Mouse (Mus musculus) MEL (cell line): ENCODE measurements around the gene Carm1. TPM values are rescaled to one million over a fixed set of nuclear protein-coding genes. Genes with fewer than 3 reads are reported as not detected.

Source experiments
- DNase-seq: peaks from one replicate; pipeline ENCODE4 v3.0.0; 2011; ENCODE audit warnings: low read depth, low spot score
- H3K27ac ChIP-seq: 2 replicates; pipeline ENCODE4 v1.5.1; 2012; ENCODE audit warnings: low read depth, mild to moderate bottlenecking, control low read depth, low read length, moderate library complexity; ENCODE audit not compliant: control insufficient read depth
- H3K27me3 ChIP-seq, 2 experiments: fragments of 150-350 bp in 1 of 2; sonication (generic) in 1 of 2; 2 replicates each; pipeline ENCODE4 v1.6.1; 2012; ENCODE audit warnings: low read length in 2 of 2, mild to moderate bottlenecking in 2 of 2, improper control_type of control experiment in 1 of 2, moderate library complexity in 1 of 2; ENCODE audit not compliant: insufficient read depth in 2 of 2, control insufficient read depth in 1 of 2
- H3K36me3 ChIP-seq, 2 experiments: 2 replicates each; pipeline ENCODE4 v1.6.1; 2012 to 2014; ENCODE audit warnings: low read length in 2 of 2, improper control_type of control experiment in 1 of 2, inconsistent platforms in 1 of 2, mild to moderate bottlenecking in 1 of 2; ENCODE audit not compliant: insufficient read depth in 2 of 2, control insufficient read depth in 1 of 2
- H3K4me1 ChIP-seq, 2 experiments: fragments of 150-350 bp in 1 of 2; sonication (generic) in 1 of 2; 2 replicates each; pipeline ENCODE4 v1.6.1; 2012; ENCODE audit warnings: low read length in 2 of 2, improper control_type of control experiment in 1 of 2, mild to moderate bottlenecking in 1 of 2; ENCODE audit not compliant: insufficient read depth in 2 of 2, control insufficient read depth in 1 of 2
- H3K4me3 ChIP-seq, 2 experiments: fragments of 150-350 bp in 1 of 2; sonication (generic) in 1 of 2; 2 replicates each; pipeline ENCODE4 v1.5.1; 2012; ENCODE audit warnings: low read depth in 2 of 2, low read length in 2 of 2, mild to moderate bottlenecking in 2 of 2, moderate library complexity in 2 of 2, control low read depth in 1 of 2, improper control_type of control experiment in 1 of 2; ENCODE audit not compliant: control insufficient read depth in 1 of 2, insufficient read depth in 1 of 2
- H3K79me2 ChIP-seq: 2 replicates; pipeline ENCODE4 v1.6.1; 2012; ENCODE audit warnings: mild to moderate bottlenecking, low read length, moderate library complexity; ENCODE audit not compliant: control insufficient read depth, poor library complexity, insufficient read depth
- H3K9ac ChIP-seq: 2 replicates; pipeline ENCODE4 v1.6.1; 2012; ENCODE audit warnings: low read depth, mild to moderate bottlenecking, control low read depth, low read length, moderate library complexity; ENCODE audit not compliant: control insufficient read depth, poor library complexity, severe bottlenecking
- H3K9me3 ChIP-seq: fragments of 150-350 bp; sonication (generic); replicated peaks from 2 replicates; pipeline ENCODE4 v1.6.1; 2012; ENCODE audit warnings: mild to moderate bottlenecking, low read length, improper control_type of control experiment, moderate library complexity; ENCODE audit not compliant: insufficient read depth
- CHD2 ChIP-seq: IDR thresholded peaks from 2 replicates; pipeline ENCODE4 v1.6.1; 2011; ENCODE audit warnings: low read length, improper control_type of control experiment
- E2F4 ChIP-seq: IDR thresholded peaks from 2 replicates; pipeline ENCODE4 v1.6.1; 2011; ENCODE audit warnings: low read depth, low read length, improper control_type of control experiment, borderline replicate concordance
- ELF1 ChIP-seq: IDR thresholded peaks from 2 replicates; pipeline ENCODE4 v1.6.1; 2014; ENCODE audit warnings: low read depth, mild to moderate bottlenecking, inconsistent platforms, low read length, improper control_type of control experiment, moderate library complexity
- EP300 ChIP-seq, 2 experiments: IDR thresholded peaks; 2 replicates each; pipeline ENCODE4 v1.6.1; 2011; ENCODE audit warnings: improper control_type of control experiment in 2 of 2, low read length in 2 of 2, low read depth in 1 of 2, mild to moderate bottlenecking in 1 of 2
- ETS1 ChIP-seq: IDR thresholded peaks from 2 replicates; pipeline ENCODE4 v1.6.1; 2012; ENCODE audit warnings: low read depth, mild to moderate bottlenecking, inconsistent platforms, low read length, improper control_type of control experiment, moderate library complexity
- HCFC1 ChIP-seq: IDR thresholded peaks from 2 replicates; pipeline ENCODE4 v1.6.1; 2012; ENCODE audit warnings: low read depth, mild to moderate bottlenecking, inconsistent platforms, low read length, improper control_type of control experiment, moderate library complexity
- JUND ChIP-seq: IDR thresholded peaks from 2 replicates; pipeline ENCODE4 v1.6.1; 2011; ENCODE audit warnings: low read depth, mild to moderate bottlenecking, improper control_type of control experiment, low read length
- MAX ChIP-seq: IDR thresholded peaks from 2 replicates; pipeline ENCODE4 v1.6.1; 2011; ENCODE audit warnings: low read length, improper control_type of control experiment
- MAZ ChIP-seq: IDR thresholded peaks from 2 replicates; pipeline ENCODE4 v1.6.1; 2012; ENCODE audit warnings: low read depth, mild to moderate bottlenecking, inconsistent platforms, low read length, improper control_type of control experiment
- MEF2A ChIP-seq: IDR thresholded peaks from 2 replicates; pipeline ENCODE4 v1.6.1; 2014; ENCODE audit warnings: low read depth, mild to moderate bottlenecking, inconsistent platforms, low read length, improper control_type of control experiment; ENCODE audit not compliant: poor library complexity, insufficient replicate concordance, severe bottlenecking; ENCODE audit errors: extremely low read depth
- MXI1 ChIP-seq: IDR thresholded peaks from 2 replicates; pipeline ENCODE4 v1.6.1; 2011; ENCODE audit warnings: mild to moderate bottlenecking, low read depth, low read length, improper control_type of control experiment
- MYB ChIP-seq: IDR thresholded peaks from 2 replicates; pipeline ENCODE4 v1.6.1; 2011; ENCODE audit warnings: mild to moderate bottlenecking, low read depth, low read length, improper control_type of control experiment
- MYC ChIP-seq: IDR thresholded peaks from 2 replicates; pipeline ENCODE4 v1.6.1; 2011; ENCODE audit warnings: low read depth, mild to moderate bottlenecking, low read length, improper control_type of control experiment, moderate library complexity
- NELFE ChIP-seq: IDR thresholded peaks from 2 replicates; pipeline ENCODE4 v1.6.1; 2011; ENCODE audit warnings: low read depth, low read length, improper control_type of control experiment
- NRF1 ChIP-seq: IDR thresholded peaks from 2 replicates; pipeline ENCODE4 v1.6.1; 2014; ENCODE audit warnings: low read depth, mild to moderate bottlenecking, inconsistent platforms, low read length, improper control_type of control experiment, moderate library complexity; ENCODE audit not compliant: poor library complexity, insufficient read depth, severe bottlenecking
- POLR2A ChIP-seq, 2 experiments: IDR thresholded peaks; 2 replicates each; pipeline ENCODE4 v1.6.1; 2011 to 2012; ENCODE audit warnings: low read length in 2 of 2, mild to moderate bottlenecking in 2 of 2, control low read depth in 1 of 2, improper control_type of control experiment in 1 of 2, low read depth in 1 of 2, moderate library complexity in 1 of 2; ENCODE audit not compliant: control insufficient read depth in 1 of 2, insufficient read depth in 1 of 2, poor library complexity in 1 of 2
- POLR2AphosphoS2 ChIP-seq: IDR thresholded peaks from 2 replicates; pipeline ENCODE4 v1.6.1; 2011; ENCODE audit warnings: low read length, improper control_type of control experiment
- POLR2AphosphoS5 ChIP-seq: IDR thresholded peaks from 2 replicates; pipeline ENCODE4 v1.6.1; 2012; ENCODE audit warnings: low read depth, borderline replicate concordance, mild to moderate bottlenecking, inconsistent platforms, low read length, moderate library complexity, mixed read lengths
- RAD21 ChIP-seq: IDR thresholded peaks from 2 replicates; pipeline ENCODE4 v1.6.1; 2011; ENCODE audit warnings: mild to moderate bottlenecking, low read depth, low read length, improper control_type of control experiment
- SMC3 ChIP-seq: IDR thresholded peaks from 2 replicates; pipeline ENCODE4 v1.6.1; 2011; ENCODE audit warnings: low read depth, low read length, improper control_type of control experiment
- TAL1 ChIP-seq: IDR thresholded peaks from 2 replicates; pipeline ENCODE4 v1.6.1; 2012; ENCODE audit warnings: mild to moderate bottlenecking, inconsistent platforms, low read length, moderate library complexity, mixed read lengths
- TBP ChIP-seq: IDR thresholded peaks from 2 replicates; pipeline ENCODE4 v1.8.0; 2011; ENCODE audit warnings: low read depth, low read length, improper control_type of control experiment
- TCF12 ChIP-seq: IDR thresholded peaks from 2 replicates; pipeline ENCODE4 v1.6.1; 2014; ENCODE audit warnings: low read depth, mild to moderate bottlenecking, inconsistent platforms, low read length, improper control_type of control experiment, moderate library complexity
- UBTF ChIP-seq: IDR thresholded peaks from 2 replicates; pipeline ENCODE4 v1.6.1; 2012; ENCODE audit warnings: low read depth, mild to moderate bottlenecking, inconsistent platforms, low read length, improper control_type of control experiment, moderate library complexity, borderline replicate concordance; ENCODE audit not compliant: insufficient read depth
- USF2 ChIP-seq, 2 experiments: IDR thresholded peaks; 2 replicates each; pipeline ENCODE4 v1.6.1; 2011 to 2012; ENCODE audit warnings: improper control_type of control experiment in 2 of 2, low read length in 2 of 2, borderline replicate concordance in 1 of 2, inconsistent platforms in 1 of 2, low read depth in 1 of 2, mild to moderate bottlenecking in 1 of 2; ENCODE audit not compliant: insufficient read depth in 1 of 2
- ZC3H11A ChIP-seq: IDR thresholded peaks from 2 replicates; pipeline ENCODE4 v1.6.1; 2012; ENCODE audit warnings: low read depth, mild to moderate bottlenecking, inconsistent platforms, low read length, improper control_type of control experiment
- ZKSCAN1 ChIP-seq: IDR thresholded peaks from 2 replicates; pipeline ENCODE4 v1.6.1; 2012; ENCODE audit warnings: low read depth, mild to moderate bottlenecking, inconsistent platforms, low read length, improper control_type of control experiment, moderate library complexity
- ZMIZ1 ChIP-seq: IDR thresholded peaks from 2 replicates; pipeline ENCODE4 v1.6.1; 2012; ENCODE audit warnings: low read depth, mild to moderate bottlenecking, inconsistent platforms, low read length, improper control_type of control experiment, moderate library complexity
- polyA plus RNA-seq, 2 experiments: library from polyadenylated mRNA; stranded (reverse) in 1 of 2; unstranded in 1 of 2; fragments of >175 nt in 1 of 2; fragments of >200 nt in 1 of 2; gene quantifications; 2 replicates each; pipeline versions ENCODE4 v1.2.1 to v1.2.4; 2012; ENCODE audit warnings: low replicate concordance in 2 of 2, low read depth in 1 of 2; ENCODE audit not compliant: insufficient read length in 2 of 2, insufficient read depth in 1 of 2, missing spikeins in 1 of 2
- total RNA-seq: library from RNA; depleted of rRNA; stranded (reverse); fragments of 300-350 nt; gene quantifications from 2 replicates; pipeline ENCODE4 v1.2.3, GENCODE M21; 2012

Carm1 gene
- total and polyA plus RNA-seq, 3 experiments = 121 to 423 (median 121) TPM

- TF ChIP-seq ELF1 = peak; percentile 33; the same call in 1 of the 2 replicates
- TF ChIP-seq HCFC1 = peak; percentile 77
- 0 out of 2 replicates have a peak, but pooled peaks have one; percentile 4 for TF ChIP-seq SMC3
- no peak for TF ChIP-seq E2F4
- TF ChIP-seq POLR2AphosphoS5 = no peak
- TF ChIP-seq MAZ = no peak
- no peak; the same call in 1 of the 2 replicates for TF ChIP-seq MYC
- no peak for TF ChIP-seq TAL1
- peak; percentile 69 for TF ChIP-seq NELFE
- no peak for TF ChIP-seq JUND
- TF ChIP-seq POLR2A (IDR thresholded peaks at IDR 0.05; ENCODE audit: control insufficient read depth in 1 of 2, insufficient read depth in 1 of 2, low read depth in 1 of 2, low read length in 2 of 2, poor library complexity in 1 of 2) = peak; percentile 26 to 61; a peak in 2 of 4 replicates
- no peak for TF ChIP-seq MYB
- peak; percentile 65 for TF ChIP-seq ETS1
- no peak for TF ChIP-seq UBTF
- peak; percentile 40; the same call in 1 of the 2 replicates for TF ChIP-seq TCF12
- peak; percentile 68; the same call in 1 of the 2 replicates for TF ChIP-seq MEF2A
Measured at GRCm38 (mm10) chr9:21545351-21545915, 1.3 kb upstream of the Carm1 start (continued).

DNA sequence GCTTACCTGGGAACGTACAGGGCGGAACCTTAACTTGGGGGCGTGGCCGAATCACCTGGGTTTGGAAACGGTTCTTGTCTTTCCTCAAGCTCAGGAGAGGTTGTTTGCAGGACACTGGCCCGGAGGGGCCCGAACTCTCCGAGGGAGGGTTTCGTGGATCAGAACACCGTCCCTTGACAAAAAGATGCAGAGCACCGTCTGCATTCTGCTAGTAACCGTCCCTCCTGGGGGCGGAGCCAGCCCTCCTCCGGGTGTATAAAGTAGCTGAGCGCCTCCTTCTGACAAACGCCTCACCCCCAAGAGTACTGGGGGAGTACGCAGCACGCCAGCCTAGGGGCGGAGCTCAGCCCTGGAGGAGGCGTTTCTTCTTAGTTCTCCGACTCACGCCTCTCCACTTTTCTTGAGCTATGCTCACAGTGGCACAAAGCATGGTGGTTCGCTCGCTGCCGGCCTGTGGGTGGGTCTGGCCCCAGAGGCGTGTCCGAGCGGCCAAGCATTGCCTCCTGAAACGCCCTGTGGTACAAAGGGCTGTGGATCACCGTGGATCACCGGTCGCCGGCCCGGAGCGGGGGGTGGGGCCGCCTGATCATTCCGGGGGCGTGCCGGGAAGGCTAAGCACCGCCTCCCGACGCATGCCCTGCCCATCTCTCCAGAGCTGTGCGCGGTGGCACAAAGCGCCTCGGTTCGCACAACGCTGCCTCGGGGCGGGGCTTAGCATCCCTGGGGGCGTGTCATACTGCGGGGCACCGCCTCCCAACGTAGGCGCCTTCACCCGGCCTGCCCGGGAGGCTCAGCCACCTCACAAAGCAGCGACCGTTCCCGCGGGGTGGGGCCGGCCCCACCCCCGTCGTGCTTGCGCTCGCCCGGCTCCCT is 542 bp upstream of the Carm1 start:
- Histone ChIP-seq H3K4me3 (peak overlapping the region; percentile 67 to 95), H3K9me3 (no peaks in the 10 kb centered on the region), H3K4me1 (peaks cover 15 to 17% of the 10 kb centered on the region in 2 experiments), H3K27ac (peak overlapping the region; percentile 38; the same call in 1 of the 2 replicates), H3K36me3 (peaks cover 17 to 20% of the 10 kb centered on the region in 2 experiments), H3K27me3 (no peaks in the 10 kb centered on the region), H3K9ac (peak overlapping the region; percentile 69), H3K79me2 (peaks cover 41% of the 10 kb centered on the region)
- peak; percentile 100 for DNase-seq
- no peak for TF ChIP-seq ZC3H11A
- TF ChIP-seq ZKSCAN1 = 0 out of 2 replicates have a peak, but pooled peaks have one; percentile 8
- TF ChIP-seq POLR2A (IDR thresholded peaks at IDR 0.05; ENCODE audit: control insufficient read depth in 1 of 2, insufficient read depth in 1 of 2, low read depth in 1 of 2, low read length in 2 of 2, poor library complexity in 1 of 2) = peak in 1 of 2 experiments; percentile 74; a peak in 3 of 4 replicates
- TF ChIP-seq NELFE = peak; percentile 46; the same call in 1 of the 2 replicates
- peak; percentile 53; the same call in 1 of the 2 replicates for TF ChIP-seq E2F4
- no peak; the same call in none of the 2 replicates for TF ChIP-seq POLR2AphosphoS2
- no peak for TF ChIP-seq POLR2AphosphoS5
- TF ChIP-seq MAX = peak; percentile 70
- no peak for TF ChIP-seq JUND
- no peak for TF ChIP-seq CHD2
- TF ChIP-seq MXI1 = peak; percentile 90
- peak; percentile 89 for TF ChIP-seq NRF1
- peak; percentile 98 for TF ChIP-seq MAZ
- TF ChIP-seq TBP = peak; percentile 92
- no peak; the same call in 1 of the 2 replicates for TF ChIP-seq ZMIZ1
- peak; percentile 65; the same call in 1 of the 2 replicates for TF ChIP-seq MEF2A
- TF ChIP-seq SMC3 = no peak; the same call in 1 of the 2 replicates
- peak in 1 of 2 experiments; percentile 53; a peak in 2 of 4 replicates for TF ChIP-seq EP300 (IDR thresholded peaks at IDR 0.05; ENCODE audit: low read depth in 1 of 2, low read length in 2 of 2)
- no peak; the same call in none of the 2 replicates for TF ChIP-seq RAD21
- TF ChIP-seq TAL1 = no peak
- TF ChIP-seq ETS1 = peak; percentile 51; the same call in 1 of the 2 replicates
- peak; percentile 56; the same call in 1 of the 2 replicates for TF ChIP-seq TCF12
- TF ChIP-seq USF2 (IDR thresholded peaks at IDR 0.05; ENCODE audit: borderline replicate concordance in 1 of 2, insufficient read depth in 1 of 2, low read depth in 1 of 2, low read length in 2 of 2) = no peak
